Mouse (Mus musculus) small intestine, adult 2 months (tissue): ENCODE data around the gene Pld5.

Experiments
- CTCF ChIP-seq: fragments of 200-500 bp; IDR thresholded peaks from 2 replicates; pipeline ENCODE4 v1.5.1; 2012; ENCODE audit warnings: low read depth, mild to moderate bottlenecking, control low read depth, inconsistent platforms, low read length, moderate library complexity, mixed read lengths; ENCODE audit not compliant: insufficient replicate concordance, insufficient read length; ENCODE audit errors: extremely low read depth
- POLR2A ChIP-seq: fragments of 200-500 bp; IDR thresholded peaks from 2 replicates; pipeline ENCODE4 v1.6.1; 2012; ENCODE audit warnings: low read depth, mild to moderate bottlenecking, control low read depth, inconsistent platforms, low read length, moderate library complexity

DNA sequence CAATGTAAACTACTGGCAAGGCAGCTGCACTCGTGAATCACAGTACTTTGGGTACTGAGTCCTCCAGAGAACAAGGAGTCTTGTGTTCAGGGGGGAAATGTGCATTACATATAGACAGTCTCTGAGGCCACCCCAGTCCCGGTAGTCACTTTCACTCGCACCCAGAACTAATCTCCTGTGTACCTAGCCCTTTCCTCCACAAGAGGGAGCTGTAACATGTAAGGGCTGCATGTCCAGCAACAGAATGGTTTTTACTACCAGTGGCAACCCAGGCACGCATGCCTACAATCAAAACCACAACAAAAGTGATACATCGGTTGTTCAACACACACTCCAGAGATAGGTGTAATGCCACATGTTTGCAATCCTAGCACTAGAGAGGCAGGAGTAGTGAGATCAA is 56.9 kb downstream of the Pld5 start:
- no peak for TF ChIP-seq CTCF
- TF ChIP-seq POLR2A: no peak
